Mouse (Mus musculus) cerebellum, adult 2 months (tissue): Measurements from ENCODE around the gene Fstl1.

Source experiments
- CTCF ChIP-seq: fragments of 200-500 bp; IDR thresholded peaks from 2 replicates; pipeline ENCODE4 v1.5.1; 2011; ENCODE audit warnings: low read depth, mild to moderate bottlenecking, control low read depth, low read length, moderate library complexity, borderline replicate concordance; ENCODE audit not compliant: insufficient read depth
- POLR2A ChIP-seq: fragments of 200-500 bp; IDR thresholded peaks from 2 replicates; pipeline ENCODE4 v1.6.1; 2011; ENCODE audit warnings: low read length, control low read depth, borderline replicate concordance; ENCODE audit not compliant: insufficient read depth

DNA sequence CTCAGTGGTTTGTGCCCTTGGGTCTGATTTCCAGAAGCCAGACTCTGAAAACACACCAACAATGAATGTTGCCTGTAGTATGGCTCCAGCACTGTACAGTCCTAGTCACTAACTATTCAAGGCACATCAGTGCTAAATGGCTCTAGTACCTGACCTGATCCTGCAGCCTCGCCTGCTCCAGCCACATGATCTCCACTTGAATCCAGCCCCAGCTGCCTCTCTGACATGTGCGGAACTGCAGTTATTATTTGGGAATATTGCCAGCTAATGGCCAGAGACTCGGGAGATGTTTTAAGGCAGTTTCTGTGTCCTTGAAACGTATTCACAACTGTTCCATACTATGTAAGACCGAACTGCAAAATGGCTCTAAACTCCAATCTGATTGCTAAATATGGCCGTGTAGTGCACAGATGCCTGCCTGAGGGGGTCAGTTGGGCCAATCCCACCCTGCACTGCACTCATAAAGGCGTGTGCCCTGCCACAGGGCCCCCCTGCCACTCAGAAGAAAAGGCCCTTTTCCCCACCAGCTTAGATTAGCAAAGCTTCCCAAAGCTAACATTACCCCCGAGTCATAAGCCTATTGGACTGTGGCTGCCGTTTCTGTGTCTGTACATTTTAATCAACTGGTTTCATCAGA, 11.0 kb downstream of the Fstl1 start:
- TF ChIP-seq POLR2A = no peak
- TF ChIP-seq CTCF = no peak
